Mouse (Mus musculus): Measurements from ENCODE around the gene Cpsf2. TPM values are rescaled to one million over a fixed set of nuclear protein-coding genes. Genes with fewer than 3 reads are reported as not detected.
A peak's percentile ranks its signal among the peaks of the same experiment; 100 is the strongest.
"Not testable (repeated sequence)": the region's sequence is repeated elsewhere in the genome, so short reads cannot be mapped to it uniquely, and the experiment has no call there.

Gene Cpsf2
- 10 to 100 TPM; 38.0 to 38.1 TPM for total RNA-seq (2021)

- intact Hi-C loops (cut with DNase I): no loop called here
These were observed at the start of gene Cpsf2 for GRCm38 (mm10) chr12:101975601-101976571. Cpsf2 (plus strand) TSS chr12:101975988.

GRCm38 (mm10) chr12:101928423-101928822, 47.4 kb upstream of the Cpsf2 start:
- no peak for DNase-seq (ENCODE audit: extremely low spot score in 1 of 2, low spot score in 2 of 2)
- intact Hi-C loops (cut with DNase I): no loop called here

More at GRCm38 (mm10) chr12:101975601-101976571, at the start of gene Cpsf2:
- peak; percentile 69 to 89 for DNase-seq (ENCODE audit: extremely low spot score in 1 of 2, low spot score in 2 of 2)

- intact Hi-C loops (cut with DNase I): no loop called here
- no peak for DNase-seq (ENCODE audit: extremely low spot score in 1 of 2, low spot score in 2 of 2)
These were observed 40.6 kb upstream of the Cpsf2 start for GRCm38 (mm10) chr12:101935223-101935622.

- no peak for DNase-seq (ENCODE audit: extremely low spot score in 1 of 2, low spot score in 2 of 2)
- intact Hi-C loops (cut with DNase I): no loop called here
These were observed 38.2 kb upstream of the Cpsf2 start for GRCm38 (mm10) chr12:101937572-101937971.

- no peak for DNase-seq (ENCODE audit: extremely low spot score in 1 of 2, low spot score in 2 of 2)
- intact Hi-C loops (cut with DNase I): no loop called here
These were observed 27.8 kb upstream of the Cpsf2 start for GRCm38 (mm10) chr12:101947986-101948385.

GRCm38 (mm10) chr12:101948801-101949200, 27.0 kb upstream of the Cpsf2 start:
- intact Hi-C loops (cut with DNase I): no loop called here
- DNase-seq (ENCODE audit: extremely low spot score in 1 of 2, low spot score in 2 of 2): no peak

GRCm38 (mm10) chr12:101955821-101956220, 20.0 kb upstream of the Cpsf2 start:
- intact Hi-C loops (cut with DNase I); DNase-seq (ENCODE audit: extremely low spot score in 1 of 2, low spot score in 2 of 2): not testable (repeated sequence)

- no peak for DNase-seq (ENCODE audit: extremely low spot score in 1 of 2, low spot score in 2 of 2)
- intact Hi-C loops (cut with DNase I): no loop called here
These were observed 18.5 kb upstream of the Cpsf2 start for GRCm38 (mm10) chr12:101957079-101957941.

GRCm38 (mm10) chr12:101957942-101958544, 17.7 kb upstream of the Cpsf2 start, which contains the start of gene Atxn3:
Atxn3 (minus strand) TSS chr12:101958246.
- intact Hi-C loops (cut with DNase I): no loop called here
- DNase-seq (ENCODE audit: extremely low spot score in 1 of 2, low spot score in 2 of 2): peak; percentile 96 to 99

GRCm38 (mm10) chr12:101958556-101958955, 17.2 kb upstream of the Cpsf2 start:
- intact Hi-C loops (cut with DNase I): no loop called here
- no peak for DNase-seq (ENCODE audit: extremely low spot score in 1 of 2, low spot score in 2 of 2)

GRCm38 (mm10) chr12:101958960-101959780, 16.6 kb upstream of the Cpsf2 start:
- intact Hi-C loops (cut with DNase I); DNase-seq (ENCODE audit: extremely low spot score in 1 of 2, low spot score in 2 of 2): not testable (repeated sequence)

GRCm38 (mm10) chr12:101971311-101971710, 4.5 kb upstream of the Cpsf2 start:
- intact Hi-C loops (cut with DNase I): no loop called here
- DNase-seq (ENCODE audit: extremely low spot score in 1 of 2, low spot score in 2 of 2): no peak

GRCm38 (mm10) chr12:101972230-101972629, 3.6 kb upstream of the Cpsf2 start:
- intact Hi-C loops (cut with DNase I): no loop called here
- no peak for DNase-seq (ENCODE audit: extremely low spot score in 1 of 2, low spot score in 2 of 2)

GRCm38 (mm10) chr12:101974571-101974970, 1.2 kb upstream of the Cpsf2 start:
- intact Hi-C loops (cut with DNase I): no loop called here

GRCm38 (mm10) chr12:101975167-101975600, 604 bp upstream of the Cpsf2 start:
- intact Hi-C loops (cut with DNase I): no loop called here
- DNase-seq (ENCODE audit: extremely low spot score in 1 of 2, low spot score in 2 of 2): peak in 1 of 2 experiments; percentile 17

More at GRCm38 (mm10) chr12:101974571-101974970, 1.2 kb upstream of the Cpsf2 start:
- DNase-seq (ENCODE audit: extremely low spot score in 1 of 2, low spot score in 2 of 2): no peak

GRCm38 (mm10) chr12:101976651-101977403, 1.0 kb downstream of the Cpsf2 start:
- no peak for DNase-seq (ENCODE audit: extremely low spot score in 1 of 2, low spot score in 2 of 2)
- intact Hi-C loops (cut with DNase I): no loop called here

- DNase-seq (ENCODE audit: extremely low spot score in 1 of 2, low spot score in 2 of 2): no peak
- intact Hi-C loops (cut with DNase I): no loop called here
These were observed 1.7 kb downstream of the Cpsf2 start for GRCm38 (mm10) chr12:101977404-101977915.

Data from left cerebral cortex, postnatal 10 days (tissue).